Mouse (Mus musculus) kidney, adult 2 months (tissue): ENCODE data around the gene B4galnt1. TPM values are rescaled to one million over a fixed set of nuclear protein-coding genes. Genes with fewer than 3 reads are reported as not detected.
"Not testable (repeated sequence)": the region's sequence is repeated elsewhere in the genome, so short reads cannot be mapped to it uniquely, and the experiment has no call there.

Experiments used
- DNase-seq: peaks from one replicate; pipeline ENCODE4 v3.0.0; 2021
- H3K27ac ChIP-seq: fragments of 200-500 bp; 2 replicates; pipeline ENCODE4 v1.5.1; 2012; ENCODE audit warnings: low read depth, low read length, control low read depth, inconsistent platforms; ENCODE audit not compliant: insufficient read depth
- H3K27me3 ChIP-seq: fragments of 200-500 bp; replicated peaks from 2 replicates; pipeline ENCODE4 v1.6.1; 2012; ENCODE audit warnings: mild to moderate bottlenecking, moderate library complexity, low read length, inconsistent platforms; ENCODE audit not compliant: control insufficient read depth, insufficient read depth
- H3K36me3 ChIP-seq: fragments of 200-500 bp; 2 replicates; pipeline ENCODE4 v1.6.1; 2012; ENCODE audit warnings: mild to moderate bottlenecking, moderate library complexity, low read length, inconsistent platforms; ENCODE audit not compliant: control insufficient read depth, insufficient read depth
- H3K4me1 ChIP-seq: fragments of 200-500 bp; 2 replicates; pipeline ENCODE4 v1.6.1; 2011; ENCODE audit warnings: low read length; ENCODE audit not compliant: control insufficient read depth, insufficient read depth
- H3K4me3 ChIP-seq: fragments of 200-500 bp; 2 replicates; pipeline ENCODE4 v1.5.1; 2011; ENCODE audit warnings: mild to moderate bottlenecking, low read depth, low read length, control low read depth; ENCODE audit not compliant: insufficient read depth
- CTCF ChIP-seq: fragments of 200-500 bp; conservative IDR thresholded peaks from 2 replicates; pipeline ENCODE4 v1.5.1; 2011; ENCODE audit warnings: low read depth, mild to moderate bottlenecking, control low read depth, low read length, moderate library complexity, mixed read lengths; ENCODE audit not compliant: insufficient read depth, insufficient read length
- POLR2A ChIP-seq: fragments of 200-500 bp; IDR thresholded peaks from one replicate; pipeline ENCODE4 v1.6.1; 2011; ENCODE audit warnings: low read depth, low read length, control low read depth
- WGBS: fragments of 180-500 bp; shearing (Covaris S2); methylation state at CpG from one replicate; pipeline ENCODE4 v1.1.7; 2018; 5-methylcytosine and 5-hydroxymethylcytosine counted together
- polyA plus RNA-seq: library from polyadenylated mRNA; depleted of rRNA; stranded (reverse); fragments of >200 nt; gene quantifications from 2 replicates; pipeline ENCODE4 v1.2.3, GENCODE M21; 2012

The B4galnt1 gene
- polyA plus RNA-seq, 1 experiment, result 27.5 TPM

DNA sequence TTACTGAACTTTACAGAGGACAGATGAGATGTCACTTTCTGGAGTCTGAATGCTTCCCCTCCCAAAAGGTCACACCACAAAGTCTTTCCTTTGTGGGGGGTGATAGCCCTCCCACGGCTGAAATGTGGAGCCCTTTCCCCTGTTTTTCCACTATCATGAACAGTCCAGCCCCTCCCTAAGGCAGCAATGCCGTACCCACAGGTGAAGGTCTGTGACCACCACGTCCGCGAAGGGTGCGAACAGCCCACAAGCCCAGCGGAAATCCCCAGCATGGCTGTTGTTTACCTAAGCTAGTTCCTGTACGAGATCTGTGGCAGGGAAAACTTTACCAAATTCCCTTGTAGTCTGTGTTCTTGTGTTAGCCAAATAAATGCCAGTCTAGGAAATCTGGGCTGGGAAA is 23.5 kb upstream of the B4galnt1 start:
- Histone ChIP-seq H3K4me1 (peaks cover 6% of the 10 kb centered on the region; the same call in 1 of the 2 replicates), H3K27me3 (no peaks in the 10 kb centered on the region), H3K27ac (no peak overlapping the region), H3K36me3 (no peaks in the 10 kb centered on the region), H3K4me3 (no peak overlapping the region)
- WGBS, result 56% methylated on average over 8 of the region's 8 CpGs
- no peak for DNase-seq
- no peak for TF ChIP-seq CTCF
- no peak for TF ChIP-seq POLR2A

DNA sequence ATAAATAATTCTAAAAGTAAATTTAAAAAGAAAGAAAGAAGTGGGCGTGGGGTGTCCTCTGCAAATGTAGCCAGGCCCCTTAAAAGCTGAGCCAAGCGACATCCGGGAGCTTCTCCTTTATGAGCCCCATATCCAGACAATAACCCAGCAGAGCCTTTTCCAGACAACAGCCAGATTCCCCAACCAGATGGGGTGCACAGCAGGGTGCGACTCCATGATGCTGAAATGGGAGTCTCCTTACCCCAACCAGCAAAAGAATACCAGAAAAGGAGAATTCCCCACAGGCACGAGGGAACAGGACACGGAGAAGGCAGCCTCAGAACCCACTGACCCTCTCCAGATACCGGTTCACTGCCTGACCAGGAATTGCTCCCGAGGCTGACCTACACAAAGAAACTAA is 21.8 kb upstream of the B4galnt1 start:
- no peak for TF ChIP-seq CTCF
- no peak for DNase-seq
- Histone ChIP-seq H3K4me1 (peaks cover 8% of the 10 kb centered on the region; the same call in 1 of the 2 replicates), H3K4me3 (no peak overlapping the region), H3K27me3 (no peaks in the 10 kb centered on the region), H3K36me3 (no peaks in the 10 kb centered on the region), H3K27ac (no peak overlapping the region)
- 91% methylated on average over 8 of the region's 8 CpGs for WGBS

DNA sequence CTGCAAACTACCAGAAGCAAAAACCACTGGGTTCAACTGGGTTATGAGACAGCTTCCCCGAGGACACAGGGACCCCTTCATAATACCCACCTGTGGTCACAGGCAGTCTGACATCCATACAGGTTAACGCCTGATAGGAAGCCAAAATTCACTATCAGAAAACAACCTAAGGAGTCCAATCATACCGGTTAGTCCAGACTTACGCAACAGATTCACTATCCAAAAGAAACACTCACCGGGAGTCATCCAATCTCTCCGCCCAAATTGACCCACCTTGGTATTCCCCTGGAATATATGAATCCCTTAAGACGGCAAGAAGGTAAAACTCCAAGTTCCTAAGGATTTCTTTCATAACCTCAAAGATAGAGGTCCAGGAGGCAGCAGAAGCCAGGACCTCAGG is 20.5 kb upstream of the B4galnt1 start:
- Histone ChIP-seq H3K4me1 (peaks cover 2% of the 10 kb centered on the region; the same call in 1 of the 2 replicates), H3K36me3 (no peaks in the 10 kb centered on the region), H3K27me3 (no peaks in the 10 kb centered on the region), H3K27ac (no peak overlapping the region), H3K4me3 (no peak overlapping the region)
- 93% methylated on average over 7 of the region's 7 CpGs for WGBS
- no peak for TF ChIP-seq POLR2A
- TF ChIP-seq CTCF, result no peak
- no peak for DNase-seq

DNA sequence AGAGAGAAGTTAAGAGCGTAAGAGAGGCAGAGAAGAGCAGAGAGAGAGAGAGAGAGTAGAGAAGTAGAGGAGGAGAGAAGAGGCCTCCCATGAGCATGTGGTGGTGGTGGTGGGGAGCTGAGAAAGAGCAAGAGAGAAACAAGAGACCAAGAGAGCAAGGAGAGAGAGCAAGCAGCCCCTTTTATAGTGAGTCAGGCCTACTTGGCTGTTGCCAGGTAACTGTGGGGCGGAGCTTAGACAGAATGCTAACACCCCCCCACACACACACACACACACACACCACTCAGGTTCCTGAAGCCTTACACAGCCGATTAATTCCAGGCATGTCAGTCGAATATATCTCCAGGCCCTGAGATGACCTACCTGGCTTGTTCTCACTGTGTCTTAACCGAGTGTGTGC is 19.7 kb upstream of the B4galnt1 start:
- peak overlapping the region; percentile 69; the same call in 1 of the 2 replicates for H3K27ac ChIP-seq
- WGBS, result 68% methylated on average over 5 of the region's 5 CpGs
- H3K4me3 ChIP-seq, result no peak overlapping the region
- H3K4me1 ChIP-seq, result peaks cover 8% of the 10 kb centered on the region; the same call in 1 of the 2 replicates
- TF ChIP-seq POLR2A (no peak), CTCF (no peak)
- H3K27me3 ChIP-seq, result no peaks in the 10 kb centered on the region
- H3K36me3 ChIP-seq, result no peaks in the 10 kb centered on the region
- no peak for DNase-seq

GRCm38 (mm10) chr10:127147135-127147534 is 17.9 kb upstream of the B4galnt1 start:
- no peak overlapping the region for H3K4me3 ChIP-seq
- peak overlapping the region; percentile 62 for H3K27ac ChIP-seq
- TF ChIP-seq POLR2A, result no peak
- no peak for TF ChIP-seq CTCF
- 29% methylated on average over 6 of the region's 6 CpGs for WGBS
- no peaks in the 10 kb centered on the region for H3K36me3 ChIP-seq
- DNase-seq, result peak; percentile 62
- H3K4me1 ChIP-seq, result peaks cover 12% of the 10 kb centered on the region; the same call in 1 of the 2 replicates
- no peaks in the 10 kb centered on the region for H3K27me3 ChIP-seq

- TF ChIP-seq POLR2A (no peak), CTCF (no peak)
- Histone ChIP-seq H3K4me1 (peaks cover 17% of the 10 kb centered on the region; the same call in 1 of the 2 replicates), H3K27ac (peak overlapping the region; percentile 65), H3K4me3 (no peak overlapping the region), H3K36me3 (no peaks in the 10 kb centered on the region), H3K27me3 (no peaks in the 10 kb centered on the region)
- DNase-seq, result peak; percentile 89
- WGBS, result 29% methylated on average over 4 of the region's 4 CpGs
These were observed 14.6 kb upstream of the B4galnt1 start for GRCm38 (mm10) chr10:127150471-127150872.

DNA sequence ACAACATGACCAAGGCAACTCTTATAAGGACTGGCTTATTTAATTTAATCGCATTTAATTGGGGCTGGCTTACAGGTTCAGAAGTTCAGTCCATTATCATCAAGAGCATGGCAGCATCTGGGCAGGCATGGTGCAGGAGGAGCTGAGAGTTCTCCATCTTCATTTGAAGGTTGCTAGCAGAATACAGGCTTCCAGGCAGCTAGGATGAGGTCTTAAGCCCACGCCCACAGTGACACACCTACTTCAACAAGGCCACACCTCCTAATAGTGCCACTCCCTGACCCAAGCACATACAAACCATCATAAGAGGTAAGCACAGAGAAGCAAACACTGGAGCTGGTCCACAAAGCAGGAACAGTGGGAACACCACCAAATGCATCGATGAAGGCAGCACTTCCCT is 13.8 kb upstream of the B4galnt1 start:
- not testable (repeated sequence) for H3K4me3 ChIP-seq, H3K27me3 ChIP-seq, H3K36me3 ChIP-seq, DNase-seq, H3K27ac ChIP-seq
- 86% methylated on average over 3 of the region's 3 CpGs for WGBS
- peaks cover 22% of the 10 kb centered on the region; the same call in 1 of the 2 replicates for H3K4me1 ChIP-seq

DNA sequence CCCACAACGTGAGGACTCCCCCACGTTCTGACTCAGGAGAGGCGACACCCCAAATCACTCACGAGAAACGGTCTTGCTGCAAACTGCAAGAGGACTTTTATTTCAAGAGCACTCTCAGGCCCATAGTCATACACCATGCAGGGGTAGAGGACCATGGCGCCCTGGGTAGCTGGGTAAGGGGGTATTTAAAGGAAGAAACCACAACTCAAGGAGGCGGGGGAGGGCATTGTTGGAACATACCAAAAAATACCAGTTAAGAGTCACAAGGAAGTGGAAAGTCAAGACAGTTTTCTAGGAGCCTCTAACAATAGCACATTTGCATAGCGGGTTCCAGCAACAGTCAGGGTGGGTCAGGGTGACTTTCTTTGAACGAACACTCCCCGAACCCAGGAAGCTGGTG is 12.5 kb upstream of the B4galnt1 start:
- not testable (repeated sequence) for H3K27ac ChIP-seq, H3K4me3 ChIP-seq, H3K36me3 ChIP-seq, H3K27me3 ChIP-seq, DNase-seq
- peaks cover 24% of the 10 kb centered on the region; the same call in 1 of the 2 replicates for H3K4me1 ChIP-seq
- WGBS, result 80% methylated on average over 10 of the region's 10 CpGs
